16 mouse cellular contexts compared by ENCODE assay signal in genomic region chr8:80857128-80857527, GRCm38 (mm10). TPM values are rescaled to one million over a fixed set of nuclear protein-coding genes. Genes with fewer than 3 reads are reported as not detected.
A peak's percentile ranks its signal among the peaks of the same experiment; 100 is the strongest.
DNase-seq lines count a peak whose midpoint lies in the region; ATAC-seq and TF ChIP-seq lines count a peak whose summit lies in the region.
"Had no signal": no experiment of that assay in that cellular context is flagged by ENCODE, and none has a peak within 500 bp of the region (broad histone marks: within the 10 kb centered on the region; RNA-seq: fewer than 3 reads in every experiment).

No protein-coding gene starts in this region.

- WGBS in forebrain, embryonic 16.5 days = 32% methylated on average over 3 of the region's 3 CpGs
- 56% methylated on average over 3 of the region's 3 CpGs for WGBS in forebrain, embryonic 14.5 days
- 32% methylated on average over 3 of the region's 3 CpGs for WGBS in heart, postnatal 0 days
- 40% methylated on average over 3 of the region's 3 CpGs for WGBS in lung, embryonic 16.5 days
- 55% methylated on average over 3 of the region's 3 CpGs for WGBS in lung, adult 2 months
- 49% methylated on average over 3 of the region's 3 CpGs for WGBS in stomach, embryonic 16.5 days

- H3K36me3 ChIP-seq in forebrain, embryonic 16.5 days (ENCODE audit: control insufficient read depth, insufficient read depth) = no peaks in the 10 kb centered on the region
- H3K36me3 ChIP-seq in forebrain, embryonic 14.5 days (ENCODE audit: control insufficient read depth, insufficient read depth, low read length) = no peaks in the 10 kb centered on the region
- H3K36me3 ChIP-seq in heart, postnatal 0 days (replicated peaks; ENCODE audit: control insufficient read depth, insufficient read depth, low read length) = peaks cover 16% of the 10 kb centered on the region
- peaks cover 2% of the 10 kb centered on the region for H3K36me3 ChIP-seq in lung, embryonic 16.5 days (ENCODE audit: control insufficient read depth, insufficient read depth, low read length)
- H3K36me3 ChIP-seq in stomach, embryonic 16.5 days (ENCODE audit: control insufficient read depth, insufficient read depth, low read length) = no peaks in the 10 kb centered on the region
- H3K36me3 ChIP-seq: forebrain, embryonic 12.5 days; midbrain, embryonic 12.5 days had no signal

- DNase-seq in forebrain, embryonic 14.5 days (ENCODE audit: low spot score) = no peak
- DNase-seq in heart, postnatal 0 days (ENCODE audit: low spot score) = no peak
- no peak for DNase-seq in heart, postnatal 14 days
- no peak for DNase-seq in lung, adult 2 months
- DNase-seq in thymus, postnatal 4 days = no peak
- DNase-seq: cerebellum, adult 11-12 months; heart, postnatal 36 days; thymus, postnatal 36 days had no signal

- H3K4me1 ChIP-seq in forebrain, embryonic 16.5 days (replicated peaks; ENCODE audit: control insufficient read depth, insufficient read depth, low read length) = peaks cover 19% of the 10 kb centered on the region
- H3K4me1 ChIP-seq in forebrain, embryonic 14.5 days (ENCODE audit: control insufficient read depth, insufficient read depth, low read length) = peaks cover 17% of the 10 kb centered on the region
- H3K4me1 ChIP-seq in heart, postnatal 0 days (ENCODE audit: control insufficient read depth, insufficient read depth) = peaks cover 40% of the 10 kb centered on the region
- H3K4me1 ChIP-seq in lung, embryonic 16.5 days (replicated peaks; ENCODE audit: control insufficient read depth, insufficient read depth, low read length) = peaks cover 9% of the 10 kb centered on the region
- H3K4me1 ChIP-seq in lung, adult 2 months (ENCODE audit: control insufficient read depth, insufficient read depth, low read length) = peaks cover 15% of the 10 kb centered on the region
- H3K4me1 ChIP-seq in stomach, embryonic 16.5 days (ENCODE audit: control insufficient read depth, insufficient read depth, low read length) = peaks cover 18% of the 10 kb centered on the region

- no peak overlapping the region for H3K4me2 ChIP-seq in forebrain, embryonic 16.5 days (ENCODE audit: low read length)
- no peak overlapping the region for H3K4me2 ChIP-seq in forebrain, embryonic 14.5 days (ENCODE audit: low read length)
- peak overlapping the region; percentile 30; the same call in 1 of the 2 replicates for H3K4me2 ChIP-seq in heart, postnatal 0 days (ENCODE audit: low read depth, low read length)
- H3K4me2 ChIP-seq in lung, embryonic 16.5 days (ENCODE audit: low read depth, low read length) = no peak overlapping the region; the same call in 1 of the 2 replicates
- H3K4me2 ChIP-seq in stomach, embryonic 16.5 days (ENCODE audit: low read depth, low read length) = no peak overlapping the region
- H3K4me2 ChIP-seq: embryonic facial prominence, embryonic 12.5 days; forebrain, embryonic 12.5 days; liver, embryonic 12.5 days; midbrain, embryonic 12.5 days had no signal

- no peak overlapping the region for H3K27ac ChIP-seq in forebrain, embryonic 16.5 days (ENCODE audit: low read length)
- H3K27ac ChIP-seq in forebrain, embryonic 14.5 days (ENCODE audit: low read depth, low read length) = no peak overlapping the region
- peak overlapping the region; percentile 85 for H3K27ac ChIP-seq in heart, postnatal 0 days (ENCODE audit: low read depth)
- peak overlapping the region; percentile 68 for H3K27ac ChIP-seq in lung, embryonic 16.5 days (ENCODE audit: low read length)
- H3K27ac ChIP-seq in stomach, embryonic 16.5 days (ENCODE audit: low read length) = peak overlapping the region; percentile 56
- H3K27ac ChIP-seq: embryonic facial prominence, embryonic 12.5 days; liver, embryonic 12.5 days; macrophage; midbrain, embryonic 12.5 days had no signal

- no peak for TF ChIP-seq POLR2A in lung, adult 2 months (IDR thresholded peaks at IDR 0.05; ENCODE audit: borderline replicate concordance, extremely low read depth, low read depth, low read length)

- no peak overlapping the region for H3K9ac ChIP-seq in forebrain, embryonic 16.5 days (replicated peaks; ENCODE audit: low read depth, low read length)
- no peak overlapping the region for H3K9ac ChIP-seq in forebrain, embryonic 14.5 days (ENCODE audit: low read length)
- H3K9ac ChIP-seq in heart, postnatal 0 days (replicated peaks; ENCODE audit: low read depth, low read length) = no peak overlapping the region
- H3K9ac ChIP-seq in lung, embryonic 16.5 days (ENCODE audit: low read length) = no peak overlapping the region
- no peak overlapping the region for H3K9ac ChIP-seq in stomach, embryonic 16.5 days (ENCODE audit: low read length)
- H3K9ac ChIP-seq: embryonic facial prominence, embryonic 12.5 days; forebrain, embryonic 12.5 days; liver, embryonic 12.5 days; midbrain, embryonic 12.5 days had no signal

- no peaks in the 10 kb centered on the region for H3K9me3 ChIP-seq in forebrain, embryonic 16.5 days (ENCODE audit: control insufficient read depth, low read length)
- H3K9me3 ChIP-seq in forebrain, embryonic 14.5 days (replicated peaks; ENCODE audit: control insufficient read depth, low read length) = no peaks in the 10 kb centered on the region
- no peaks in the 10 kb centered on the region for H3K9me3 ChIP-seq in heart, postnatal 0 days (replicated peaks; ENCODE audit: control insufficient read depth, low read length)
- no peaks in the 10 kb centered on the region for H3K9me3 ChIP-seq in lung, embryonic 16.5 days (ENCODE audit: control insufficient read depth, low read length)
- H3K9me3 ChIP-seq in stomach, embryonic 16.5 days (replicated peaks; ENCODE audit: control insufficient read depth, low read length) = no peaks in the 10 kb centered on the region
- H3K9me3 ChIP-seq: embryonic facial prominence, embryonic 12.5 days; forebrain, embryonic 12.5 days; liver, embryonic 12.5 days; midbrain, embryonic 12.5 days had no signal

- H3K4me3 ChIP-seq in forebrain, embryonic 16.5 days (replicated peaks; ENCODE audit: low read length) = no peak overlapping the region
- H3K4me3 ChIP-seq in forebrain, embryonic 14.5 days (ENCODE audit: low read depth, low read length) = no peak overlapping the region
- no peak overlapping the region for H3K4me3 ChIP-seq in heart, postnatal 0 days (ENCODE audit: low read depth, low read length)
- H3K4me3 ChIP-seq in lung, embryonic 16.5 days (ENCODE audit: low read length) = no peak overlapping the region
- no peak overlapping the region for H3K4me3 ChIP-seq in lung, adult 2 months (replicated peaks; ENCODE audit: extremely low read depth, low read depth, low read length)
- H3K4me3 ChIP-seq in stomach, embryonic 16.5 days (replicated peaks; ENCODE audit: low read length) = no peak overlapping the region
- H3K4me3 ChIP-seq: embryonic facial prominence, embryonic 12.5 days; forebrain, embryonic 12.5 days; liver, embryonic 12.5 days; midbrain, embryonic 12.5 days had no signal

- no peak for TF ChIP-seq EP300 in heart, postnatal 0 days (IDR thresholded peaks at IDR 0.05; ENCODE audit: low read depth)

- peak; percentile 5; the same call in 1 of the 2 replicates for ATAC-seq in forebrain, embryonic 16.5 days
- ATAC-seq in forebrain, embryonic 14.5 days = no peak
- ATAC-seq in heart, postnatal 0 days (ENCODE audit: insufficient read depth, low read depth) = no peak
- ATAC-seq in lung, embryonic 16.5 days (ENCODE audit: low read depth) = no peak
- no peak for ATAC-seq in stomach, embryonic 16.5 days (ENCODE audit: insufficient read depth, low FRiP score)
- ATAC-seq: liver, embryonic 12.5 days had no signal

- intact Hi-C loops in heart, postnatal 14 days (cut with DNase I) = no loop called here

- TF ChIP-seq CTCF in heart, postnatal 0 days (IDR thresholded peaks at IDR 0.05; ENCODE audit: low read depth) = no peak
- TF ChIP-seq CTCF in lung, adult 2 months (IDR thresholded peaks at IDR 0.05; ENCODE audit: insufficient read depth, low read length) = no peak

- H3K27me3 ChIP-seq in forebrain, embryonic 16.5 days (replicated peaks; ENCODE audit: control insufficient read depth, insufficient read depth, low read length) = no peaks in the 10 kb centered on the region
- H3K27me3 ChIP-seq in forebrain, embryonic 14.5 days (replicated peaks; ENCODE audit: control insufficient read depth, insufficient read depth, low read length) = no peaks in the 10 kb centered on the region
- no peaks in the 10 kb centered on the region for H3K27me3 ChIP-seq in heart, postnatal 0 days (ENCODE audit: control insufficient read depth, insufficient read depth, low read length)
- H3K27me3 ChIP-seq in lung, embryonic 16.5 days (ENCODE audit: control insufficient read depth, insufficient read depth, low read depth, low read length) = no peaks in the 10 kb centered on the region
- H3K27me3 ChIP-seq in stomach, embryonic 16.5 days (ENCODE audit: control insufficient read depth, insufficient read depth, low read length) = no peaks in the 10 kb centered on the region
- H3K27me3 ChIP-seq: embryonic facial prominence, embryonic 12.5 days; forebrain, embryonic 12.5 days; liver, embryonic 12.5 days; midbrain, embryonic 12.5 days had no signal

RNA-seq across cellular contexts. Expression of gene Gab1, which starts 23.2 kb away (rescaled TPM):
- 10.6 and 11.8 TPM in 2 replicates for polyA plus RNA-seq in forebrain, embryonic 16.5 days (2015; fragmentation: Nextera tagmentation; extraction: Ambion mirVana)
- polyA plus RNA-seq in forebrain, embryonic 14.5 days (2014; fragmentation: Nextera tagmentation; extraction: Ambion mirVana) = 15.4 and 15.8 TPM in 2 replicates
- total RNA-seq in heart, postnatal 0 days (2014; rRNA removed; ENCODE audit: low replicate concordance) = 54.0 and 54.9 TPM in 2 replicates
- polyA plus RNA-seq in heart, postnatal 0 days (2015; fragmentation: Nextera tagmentation; extraction: Ambion mirVana) = 18.8 and 19.1 TPM in 2 replicates
- 10 to 100 TPM; 35.5 to 40.0 TPM for total RNA-seq in heart, postnatal 14 days (2021)
- 21.5 and 22.4 TPM in 2 replicates for polyA plus RNA-seq in lung, embryonic 16.5 days (2015; fragmentation: Nextera tagmentation; extraction: Ambion mirVana)
- polyA plus RNA-seq in lung, adult 2 months (2012; rRNA removed) = 36.2 and 49.5 TPM in 2 replicates
- 13.6 and 14.6 TPM in 2 replicates for polyA plus RNA-seq in stomach, embryonic 16.5 days (2015; fragmentation: Nextera tagmentation; extraction: Ambion mirVana)

Comparison
In these comparisons a context has a peak if more than half of its experiments do, and no peak if none do; other contexts are left out.
1. H3K27ac ChIP-seq: peak in heart, postnatal 0 days (single experiment), lung, embryonic 16.5 days (single experiment) and stomach, embryonic 16.5 days (single experiment); none in forebrain, embryonic 16.5 days (single experiment) and forebrain, embryonic 14.5 days (single experiment).